Mouse (Mus musculus): ENCODE measurements around the gene Ppcdc. TPM values are rescaled to one million over a fixed set of nuclear protein-coding genes. Genes with fewer than 3 reads are reported as not detected.

Gene Ppcdc
- total RNA-seq, 4 experiments from 2014 or later = 20.8 to 35.1 (median 25.2) TPM

- no peak for DNase-seq
These were observed 85.3 kb downstream of the Ppcdc start for GRCm38 (mm10) chr9:57354377-57355183.

- no peak for DNase-seq
These were observed 88.6 kb downstream of the Ppcdc start for GRCm38 (mm10) chr9:57351277-57351676.

GRCm38 (mm10) chr9:57345902-57346301 lies 94.0 kb downstream of the Ppcdc start:
- DNase-seq = no peak

GRCm38 (mm10) chr9:57343752-57344151 lies 96.2 kb downstream of the Ppcdc start:
- no peak for DNase-seq

- no peak for DNase-seq
These were observed 96.9 kb downstream of the Ppcdc start for GRCm38 (mm10) chr9:57342906-57343474.

GRCm38 (mm10) chr9:57342186-57342585 lies 97.7 kb downstream of the Ppcdc start:
- no peak for DNase-seq

- DNase-seq = no peak
These were observed 99.6 kb downstream of the Ppcdc start for GRCm38 (mm10) chr9:57340361-57340760.

- no peak for DNase-seq
These were observed 100.2 kb downstream of the Ppcdc start for GRCm38 (mm10) chr9:57339577-57340210.

GRCm38 (mm10) chr9:57338706-57339105 lies 101.2 kb downstream of the Ppcdc start:
- DNase-seq = peak; percentile 38

Other genes with a start within 250 kb of the Ppcdc start
- gene Trcg1, start 203.6 kb downstream of the Ppcdc start, total RNA-seq (2022) = not detected
- gene 1700017B05Rik, start 177.5 kb downstream of the Ppcdc start, total RNA-seq (2022) = 10 to 100 TPM; 41.3 to 76.8 (median 50.9) TPM
- gene Scamp5, start 27.9 kb upstream of the Ppcdc start, total RNA-seq (2022) = 10 to 100 TPM; 12.4 to 30.5 (median 21.9) TPM
- gene Rpp25, start 63.9 kb upstream of the Ppcdc start, total RNA-seq (2022) = 1 to 10 TPM; 3.8 to 9.1 (median 5.3) TPM
- gene Cox5a, start 81.2 kb upstream of the Ppcdc start, total RNA-seq (2022) = 100 to 1,000 TPM; 236 to 400 (median 335) TPM
- gene Fam219b, start 97.4 kb upstream of the Ppcdc start, total RNA-seq (2022) = 10 to 100 TPM; 25.5 to 34.9 (median 31.0) TPM
- 10 to 100 TPM; 35.5 to 66.3 (median 46.1) TPM for gene Mpi, start 112.6 kb upstream of the Ppcdc start, total RNA-seq (2022)
- gene Scamp2, start 120.8 kb upstream of the Ppcdc start, total RNA-seq (2022) = 10 to 100 TPM; 62.3 to 78.5 (median 71.9) TPM
- 10 to 100 TPM; 10.8 to 33.3 (median 19.5) TPM for gene Ulk3, start 149.3 kb upstream of the Ppcdc start, total RNA-seq (2022)
- not detected for gene Cplx3, start 166.2 kb upstream of the Ppcdc start, total RNA-seq (2022)
- not detected for gene Lman1l, start 180.7 kb upstream of the Ppcdc start, total RNA-seq (2022)
- gene Csk, start 213.5 kb upstream of the Ppcdc start, total RNA-seq (2022) = 100 to 1,000 TPM in 1 of 4 experiments, 10 to 100 TPM in 3; 78.2 to 121 (median 82.4) TPM
- under 1 TPM in 2 of 4 experiments, not detected in 2; 0.19 to 0.49 TPM for gene Cyp1a2, start 243.6 kb upstream of the Ppcdc start, total RNA-seq (2022)
- gene Cyp1a1, start 247.8 kb upstream of the Ppcdc start, total RNA-seq (2022) = under 1 TPM in 2 of 4 experiments, not detected in 2; 0.11 to 0.49 TPM